Mouse (Mus musculus): ENCODE measurements around the gene Grk2.

The Grk2 gene

GRCm38 (mm10) chr19:4306190-4306577 lies at the start of gene Grk2:
Gene Grk2, minus strand, starts transcription at chr19:4306222.
- peak; percentile 87 for DNase-seq (ENCODE audit: extremely low spot score)

GRCm38 (mm10) chr19:4349455-4349854 lies 43.4 kb upstream of the Grk2 start:
- no peak for DNase-seq (ENCODE audit: extremely low spot score)

GRCm38 (mm10) chr19:4346479-4346878 lies 40.5 kb upstream of the Grk2 start:
- no peak for DNase-seq (ENCODE audit: extremely low spot score)

GRCm38 (mm10) chr19:4338162-4338561 lies 32.1 kb upstream of the Grk2 start:
- peak; percentile 50 for DNase-seq (ENCODE audit: extremely low spot score)

GRCm38 (mm10) chr19:4333791-4334190 lies 27.8 kb upstream of the Grk2 start:
- peak; percentile 92 for DNase-seq (ENCODE audit: extremely low spot score)

- peak; percentile 64 for DNase-seq (ENCODE audit: extremely low spot score)
These were observed 27.2 kb upstream of the Grk2 start for GRCm38 (mm10) chr19:4333100-4333775.

- DNase-seq (ENCODE audit: extremely low spot score), result peak; percentile 55
These were observed 26.6 kb upstream of the Grk2 start for GRCm38 (mm10) chr19:4332653-4333052.

GRCm38 (mm10) chr19:4331273-4331672 lies 25.3 kb upstream of the Grk2 start:
- DNase-seq (ENCODE audit: extremely low spot score), result no peak

GRCm38 (mm10) chr19:4330603-4331002 lies 24.6 kb upstream of the Grk2 start:
- DNase-seq (ENCODE audit: extremely low spot score), result no peak

- no peak for DNase-seq (ENCODE audit: extremely low spot score)
These were observed 22.8 kb upstream of the Grk2 start for GRCm38 (mm10) chr19:4328737-4329304.

GRCm38 (mm10) chr19:4326881-4327280 lies 20.9 kb upstream of the Grk2 start:
- no peak for DNase-seq (ENCODE audit: extremely low spot score)

- DNase-seq (ENCODE audit: extremely low spot score), result no peak
These were observed 20.1 kb upstream of the Grk2 start for GRCm38 (mm10) chr19:4326106-4326505.

GRCm38 (mm10) chr19:4322134-4322533 lies 16.1 kb upstream of the Grk2 start:
- no peak for DNase-seq (ENCODE audit: extremely low spot score)

GRCm38 (mm10) chr19:4321622-4322021 lies 15.6 kb upstream of the Grk2 start:
- no peak for DNase-seq (ENCODE audit: extremely low spot score)

- DNase-seq (ENCODE audit: extremely low spot score), result no peak
These were observed 13.2 kb upstream of the Grk2 start for GRCm38 (mm10) chr19:4319272-4319671.

- DNase-seq (ENCODE audit: extremely low spot score), result no peak
These were observed 11.2 kb upstream of the Grk2 start for GRCm38 (mm10) chr19:4317181-4317580.

GRCm38 (mm10) chr19:4315223-4315944 lies 9.4 kb upstream of the Grk2 start:
- DNase-seq (ENCODE audit: extremely low spot score), result no peak

- peak; percentile 65 for DNase-seq (ENCODE audit: extremely low spot score)
These were observed 3.8 kb upstream of the Grk2 start for GRCm38 (mm10) chr19:4309776-4310185.

- DNase-seq (ENCODE audit: extremely low spot score), result no peak
These were observed 3.3 kb upstream of the Grk2 start for GRCm38 (mm10) chr19:4309302-4309701.

GRCm38 (mm10) chr19:4305491-4306189 lies 382 bp downstream of the Grk2 start:
- DNase-seq (ENCODE audit: extremely low spot score), result peak; percentile 58

- no peak for DNase-seq (ENCODE audit: extremely low spot score)
These were observed 1.1 kb downstream of the Grk2 start for GRCm38 (mm10) chr19:4304871-4305321.

- DNase-seq (ENCODE audit: extremely low spot score), result no peak
These were observed 1.7 kb downstream of the Grk2 start for GRCm38 (mm10) chr19:4304251-4304821.

All from embryo, embryonic 9.5 days (tissue).